Mouse (Mus musculus) left cerebral cortex, postnatal 10 days (tissue): ENCODE results near the gene Rims1. TPM values are rescaled to one million over a fixed set of nuclear protein-coding genes. Genes with fewer than 3 reads are reported as not detected.

Experiments
- DNase-seq, 2 experiments: peaks; one replicate each; pipeline ENCODE4 v3.0.0; 2021 to 2022; ENCODE audit warnings: low spot score in 2 of 2, mixed read lengths in 1 of 2; ENCODE audit errors: extremely low spot score in 1 of 2
- intact Hi-C: fragments of 180-260 bp; cut with DNase I; formaldehyde crosslinking; loops from one replicate; pipeline ENCODE4 v1.15.1; 2025
- total RNA-seq, 2 experiments: library from RNA; stranded (reverse); gene quantifications; 2 replicates each; pipeline ENCODE4 v1.2.3; 2021

Gene Rims1
- total RNA-seq, 2 experiments from 2014 or later: 245 to 247 TPM

GRCm38 (mm10) chr1:22487270-22487864, 318.4 kb downstream of the Rims1 start:
- intact Hi-C loops: no loop called here
- DNase-seq: no peak

- intact Hi-C loops: no loop called here
- DNase-seq: no peak
Observed at GRCm38 (mm10) chr1:22476220-22476619, 329.6 kb downstream of the Rims1 start.

- intact Hi-C loops: no loop called here
- no peak for DNase-seq
Observed at GRCm38 (mm10) chr1:22467033-22467432, 338.8 kb downstream of the Rims1 start.

GRCm38 (mm10) chr1:22466597-22466996, 339.2 kb downstream of the Rims1 start:
- no peak for DNase-seq
- intact Hi-C loops: no loop called here

- no peak for DNase-seq
- intact Hi-C loops: no loop called here
Observed at GRCm38 (mm10) chr1:22424020-22424419, 381.8 kb downstream of the Rims1 start.

- intact Hi-C loops: no loop called here
- DNase-seq: no peak
Observed at GRCm38 (mm10) chr1:22422102-22422501, 383.7 kb downstream of the Rims1 start.

- DNase-seq: no peak
- intact Hi-C loops: no loop called here
Observed at GRCm38 (mm10) chr1:22410173-22410572, 395.6 kb downstream of the Rims1 start.

- peak in 1 of 2 experiments; percentile 23 for DNase-seq
- intact Hi-C loops: no loop called here
Observed at GRCm38 (mm10) chr1:22386361-22386760, 419.4 kb downstream of the Rims1 start.

- intact Hi-C loops: no loop called here
Observed at GRCm38 (mm10) chr1:22377652-22378051, 428.1 kb downstream of the Rims1 start.

GRCm38 (mm10) chr1:22377062-22377461, 428.7 kb downstream of the Rims1 start:
- no peak for DNase-seq
- intact Hi-C loops: no loop called here

More at GRCm38 (mm10) chr1:22377652-22378051, 428.1 kb downstream of the Rims1 start:
- no peak for DNase-seq

- no peak for DNase-seq
- intact Hi-C loops: no loop called here
Observed at GRCm38 (mm10) chr1:22356209-22356608, 449.6 kb downstream of the Rims1 start.

- DNase-seq: no peak
Observed at GRCm38 (mm10) chr1:22353687-22354086, 452.1 kb downstream of the Rims1 start.

GRCm38 (mm10) chr1:22338914-22339313, 466.9 kb downstream of the Rims1 start:
- intact Hi-C loops: no loop called here

More at GRCm38 (mm10) chr1:22353687-22354086, 452.1 kb downstream of the Rims1 start:
- intact Hi-C loops: no loop called here

GRCm38 (mm10) chr1:22320941-22321676, 484.7 kb downstream of the Rims1 start:
- DNase-seq: no peak
- intact Hi-C loops: no loop called here

More at GRCm38 (mm10) chr1:22338914-22339313, 466.9 kb downstream of the Rims1 start:
- DNase-seq: no peak

GRCm38 (mm10) chr1:22315537-22315936, 490.3 kb downstream of the Rims1 start:
- intact Hi-C loops: no loop called here
- no peak for DNase-seq

GRCm38 (mm10) chr1:22311471-22311870, 494.3 kb downstream of the Rims1 start:
- intact Hi-C loops: no loop called here
- DNase-seq: no peak

GRCm38 (mm10) chr1:22306519-22306918, 499.3 kb downstream of the Rims1 start:
- DNase-seq: no peak
- intact Hi-C loops: no loop called here

GRCm38 (mm10) chr1:22305932-22306331, 499.9 kb downstream of the Rims1 start:
- intact Hi-C loops: no loop called here
- no peak for DNase-seq

GRCm38 (mm10) chr1:22293953-22294352, 511.8 kb downstream of the Rims1 start:
- no peak for DNase-seq
- intact Hi-C loops: no loop called here

GRCm38 (mm10) chr1:22293310-22293709, 512.5 kb downstream of the Rims1 start:
- no peak for DNase-seq
- intact Hi-C loops: no loop called here
